Comparison of ENCODE assay signal across 16 mouse cellular contexts in genomic region chr2:135434947-135435515, GRCm38 (mm10).
DNase-seq lines count a peak whose midpoint lies in the region; ATAC-seq lines count a peak whose summit lies in the region.
"Had no signal": no experiment of that assay in that cellular context is flagged by ENCODE, and none has a peak within 500 bp of the region (broad histone marks: within the 10 kb centered on the region; RNA-seq: fewer than 3 reads in every experiment).

No protein-coding gene starts in this region.

- peak; percentile 18; the same call in 1 of the 2 replicates for ATAC-seq in forebrain, embryonic 16.5 days
- no peak for ATAC-seq in heart, embryonic 12.5 days (ENCODE audit: insufficient number of reproducible peaks, low FRiP score)
- ATAC-seq: liver, embryonic 12.5 days had no signal

- no peaks in the 10 kb centered on the region for H3K36me3 ChIP-seq in forebrain, embryonic 16.5 days (ENCODE audit: control insufficient read depth, insufficient read depth)
- no peaks in the 10 kb centered on the region for H3K36me3 ChIP-seq in forebrain, embryonic 10.5 days (replicated peaks)
- no peaks in the 10 kb centered on the region for H3K36me3 ChIP-seq in heart, embryonic 12.5 days
- H3K36me3 ChIP-seq: liver, embryonic 12.5 days; neural tube, embryonic 12.5 days had no signal

- H3K9ac ChIP-seq in forebrain, embryonic 16.5 days (replicated peaks; ENCODE audit: low read depth, low read length): no peak overlapping the region
- no peak overlapping the region for H3K9ac ChIP-seq in heart, embryonic 12.5 days
- H3K9ac ChIP-seq: liver, embryonic 12.5 days; neural tube, embryonic 12.5 days had no signal

- no peaks in the 10 kb centered on the region for H3K9me3 ChIP-seq in forebrain, embryonic 16.5 days (ENCODE audit: control insufficient read depth, low read length)
- no peaks in the 10 kb centered on the region for H3K9me3 ChIP-seq in forebrain, embryonic 10.5 days
- H3K9me3 ChIP-seq in heart, embryonic 12.5 days (replicated peaks): no peaks in the 10 kb centered on the region
- H3K9me3 ChIP-seq: liver, embryonic 12.5 days; megakaryocyte, embryonic 14.5 days; neural tube, embryonic 12.5 days had no signal

- WGBS in forebrain, embryonic 16.5 days: 76% methylated on average over 5 of the region's 5 CpGs
- WGBS in forebrain, embryonic 10.5 days: 83% methylated on average over 5 of the region's 5 CpGs
- WGBS in heart, embryonic 12.5 days: 79% methylated on average over 5 of the region's 5 CpGs

- H3K4me1 ChIP-seq in forebrain, embryonic 16.5 days (replicated peaks; ENCODE audit: control insufficient read depth, insufficient read depth, low read length): peaks cover 4% of the 10 kb centered on the region
- peaks cover 6% of the 10 kb centered on the region for H3K4me1 ChIP-seq in forebrain, embryonic 10.5 days
- H3K4me1 ChIP-seq in heart, embryonic 12.5 days (replicated peaks): peaks cover 5% of the 10 kb centered on the region; the same call in 1 of the 2 replicates
- H3K4me1 ChIP-seq: liver, embryonic 12.5 days had no signal

- DNase-seq in forebrain, embryonic 10.5 days (ENCODE audit: extremely low spot score, low spot score): no peak
- peak; percentile 39 to 59 for DNase-seq in heart, adult 9 months (ENCODE audit: low spot score in 2 of 2)
- peak; percentile 26 for DNase-seq in brain, embryonic 18.5 days (ENCODE audit: low read depth, low spot score)
- peak; percentile 10 for DNase-seq in lung, postnatal 36 days
- no peak for DNase-seq in cerebellum, postnatal 4 days (ENCODE audit: low spot score in 2 of 2)
- no peak for DNase-seq in layer of hippocampus, adult 9-10 months (ENCODE audit: low spot score)
- DNase-seq: cerebellum, postnatal 25 days; layer of hippocampus, adult 9-11 months; left cerebral cortex, postnatal 4 days; thymus, postnatal 36 days had no signal

- no peak overlapping the region for H3K27ac ChIP-seq in forebrain, embryonic 16.5 days (ENCODE audit: low read length)
- no peak overlapping the region for H3K27ac ChIP-seq in forebrain, embryonic 10.5 days
- no peak overlapping the region for H3K27ac ChIP-seq in heart, embryonic 12.5 days (ENCODE audit: poor library complexity, severe bottlenecking)
- H3K27ac ChIP-seq: kidney, postnatal 0 days; liver, embryonic 12.5 days; neural tube, embryonic 12.5 days had no signal

- H3K4me3 ChIP-seq in forebrain, embryonic 16.5 days (replicated peaks; ENCODE audit: low read length): no peak overlapping the region
- H3K4me3 ChIP-seq in forebrain, embryonic 10.5 days: no peak overlapping the region
- no peak overlapping the region for H3K4me3 ChIP-seq in heart, embryonic 12.5 days
- H3K4me3 ChIP-seq: liver, embryonic 12.5 days; megakaryocyte, embryonic 14.5 days; neural tube, embryonic 12.5 days had no signal

- H3K27me3 ChIP-seq in forebrain, embryonic 16.5 days (replicated peaks; ENCODE audit: control insufficient read depth, insufficient read depth, low read length): no peaks in the 10 kb centered on the region
- no peaks in the 10 kb centered on the region for H3K27me3 ChIP-seq in forebrain, embryonic 10.5 days (ENCODE audit: poor library complexity, severe bottlenecking)
- H3K27me3 ChIP-seq in heart, embryonic 12.5 days (replicated peaks): no peaks in the 10 kb centered on the region
- H3K27me3 ChIP-seq: liver, embryonic 12.5 days; megakaryocyte, embryonic 14.5 days; neural tube, embryonic 12.5 days had no signal

- H3K4me2 ChIP-seq in forebrain, embryonic 16.5 days (ENCODE audit: low read length): no peak overlapping the region
- H3K4me2 ChIP-seq in heart, embryonic 12.5 days: no peak overlapping the region
- H3K4me2 ChIP-seq: liver, embryonic 12.5 days; neural tube, embryonic 12.5 days had no signal

Comparison
In these comparisons a context has a peak if more than half of its experiments do, and no peak if none do; other contexts are left out.
1. DNase-seq: peak in heart, adult 9 months (2 of 2), brain, embryonic 18.5 days (single experiment) and lung, postnatal 36 days (single experiment); none in forebrain, embryonic 10.5 days (single experiment), cerebellum, postnatal 4 days (0 of 2) and layer of hippocampus, adult 9-10 months (single experiment).